Mouse (Mus musculus) frontal cortex, postnatal 10 days (tissue): ENCODE data around the gene Scamp5.
"Not testable (repeated sequence)": the region's sequence is repeated elsewhere in the genome, so short reads cannot be mapped to it uniquely, and the experiment has no call there.

Experiments used
- DNase-seq, 2 experiments: peaks; one replicate each; pipeline ENCODE4 v3.0.0; 2022; ENCODE audit warnings: low spot score in 2 of 2, mixed read lengths in 1 of 2

The Scamp5 gene

DNA sequence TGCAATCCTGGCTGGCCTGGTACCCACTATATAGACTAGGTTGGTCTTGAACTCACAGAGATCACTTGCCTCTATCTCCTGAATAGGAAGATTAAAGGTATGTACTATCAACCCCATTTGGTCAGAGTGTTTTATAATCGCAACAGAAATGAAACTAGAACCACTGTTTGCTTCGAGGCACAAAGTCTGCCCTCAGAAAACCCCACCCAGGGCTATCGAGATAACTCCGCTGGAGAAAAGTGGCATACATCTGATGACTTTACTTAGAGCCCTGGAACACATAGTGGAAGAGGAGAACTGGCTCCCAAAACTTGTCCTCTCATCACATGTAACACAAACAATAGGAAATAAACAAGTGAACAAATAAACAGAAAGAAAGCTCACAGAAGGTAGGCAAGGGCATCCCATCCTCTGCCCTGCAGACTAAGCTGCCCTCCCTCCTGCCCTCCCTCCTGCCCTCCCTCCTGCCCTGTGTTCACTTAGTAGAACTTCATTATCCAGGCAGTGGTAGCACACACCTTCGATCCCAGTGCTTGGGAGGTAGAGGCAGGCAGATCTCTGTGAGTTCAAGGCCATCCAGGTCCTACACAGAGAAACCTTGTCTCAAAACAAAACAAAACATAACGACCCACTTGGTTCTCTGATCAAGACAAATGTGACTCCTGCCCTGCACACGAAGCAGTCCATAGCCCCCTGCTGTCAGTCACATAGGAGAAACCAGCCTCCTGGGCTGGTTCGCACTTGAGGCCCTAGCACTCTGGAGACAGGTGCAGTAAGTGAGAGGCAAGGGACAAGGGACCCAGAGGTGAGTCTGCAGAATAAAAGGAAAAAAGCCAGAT, 15.0 kb downstream of the Scamp5 start:
- no peak for DNase-seq

- DNase-seq: no peak
Observed at GRCm38 (mm10) chr9:57449715-57450114, 18.1 kb downstream of the Scamp5 start.

- DNase-seq: no peak
Observed at GRCm38 (mm10) chr9:57440620-57441019, 27.2 kb downstream of the Scamp5 start.

GRCm38 (mm10) chr9:57439522-57440295, 28.2 kb downstream of the Scamp5 start, which contains the start of gene Ppcdc:
Gene Ppcdc (minus strand): TSS chr9:57440124.
- DNase-seq: peak; percentile 90 to 92

- no peak for DNase-seq
Observed at GRCm38 (mm10) chr9:57439083-57439482, 28.8 kb downstream of the Scamp5 start.

- no peak for DNase-seq
Observed at GRCm38 (mm10) chr9:57437896-57438614, 29.8 kb downstream of the Scamp5 start.

DNA sequence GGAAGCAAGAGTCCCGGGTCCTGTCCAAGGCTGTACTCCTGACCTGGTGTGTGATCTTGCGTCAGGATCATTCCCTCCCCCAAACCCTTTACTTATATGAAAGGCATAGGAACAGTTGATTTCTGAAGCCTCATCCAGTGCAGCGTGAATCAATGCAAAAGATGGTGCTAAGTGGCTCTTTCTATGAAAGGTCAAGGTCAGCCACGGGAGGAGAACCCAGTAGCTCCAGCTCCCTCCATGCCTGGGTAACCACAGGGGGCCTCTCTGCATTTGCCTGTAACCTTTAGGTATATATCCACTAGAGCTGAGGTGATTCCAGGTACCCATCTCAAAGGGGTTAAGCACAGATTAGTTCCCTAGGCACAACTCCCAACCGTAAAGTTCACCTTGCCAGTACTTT, 31.7 kb downstream of the Scamp5 start:
- no peak for DNase-seq

DNA sequence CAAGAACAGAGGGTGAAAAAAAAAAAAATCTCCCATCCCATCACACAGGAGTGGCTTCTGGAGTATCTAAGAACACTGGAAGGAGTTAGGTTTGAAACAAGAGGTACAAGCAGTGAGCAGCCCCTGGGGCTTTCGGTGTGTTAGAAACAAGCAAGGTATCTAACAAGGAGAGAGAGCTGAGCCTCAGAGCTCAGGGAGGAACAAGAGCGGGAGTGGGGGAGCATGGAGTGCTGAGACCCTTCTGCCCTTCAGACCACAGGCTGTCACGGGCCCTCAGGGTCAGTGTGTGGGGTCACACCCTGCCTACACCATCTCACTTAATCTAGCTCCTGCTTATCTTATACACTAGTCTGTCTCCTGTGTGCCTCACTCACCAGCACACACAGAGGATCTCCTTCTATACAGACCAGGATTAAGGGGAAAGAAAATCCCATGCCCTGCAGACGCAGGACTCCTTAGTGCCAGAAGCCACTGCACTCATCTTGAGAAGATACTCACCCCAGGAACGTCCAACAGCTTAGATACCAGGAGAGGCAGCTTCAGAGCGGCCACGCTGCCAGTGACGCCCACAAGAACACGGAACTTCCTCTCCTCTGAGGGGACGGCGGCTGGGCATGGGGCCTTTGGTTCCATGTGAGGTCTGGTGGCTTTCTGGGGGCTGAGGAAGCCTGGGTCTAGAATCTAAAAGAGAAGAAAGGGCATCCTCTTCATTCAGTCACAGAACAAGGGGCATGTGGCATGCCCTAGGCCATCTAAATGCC, 33.3 kb downstream of the Scamp5 start:
- no peak for DNase-seq

DNA sequence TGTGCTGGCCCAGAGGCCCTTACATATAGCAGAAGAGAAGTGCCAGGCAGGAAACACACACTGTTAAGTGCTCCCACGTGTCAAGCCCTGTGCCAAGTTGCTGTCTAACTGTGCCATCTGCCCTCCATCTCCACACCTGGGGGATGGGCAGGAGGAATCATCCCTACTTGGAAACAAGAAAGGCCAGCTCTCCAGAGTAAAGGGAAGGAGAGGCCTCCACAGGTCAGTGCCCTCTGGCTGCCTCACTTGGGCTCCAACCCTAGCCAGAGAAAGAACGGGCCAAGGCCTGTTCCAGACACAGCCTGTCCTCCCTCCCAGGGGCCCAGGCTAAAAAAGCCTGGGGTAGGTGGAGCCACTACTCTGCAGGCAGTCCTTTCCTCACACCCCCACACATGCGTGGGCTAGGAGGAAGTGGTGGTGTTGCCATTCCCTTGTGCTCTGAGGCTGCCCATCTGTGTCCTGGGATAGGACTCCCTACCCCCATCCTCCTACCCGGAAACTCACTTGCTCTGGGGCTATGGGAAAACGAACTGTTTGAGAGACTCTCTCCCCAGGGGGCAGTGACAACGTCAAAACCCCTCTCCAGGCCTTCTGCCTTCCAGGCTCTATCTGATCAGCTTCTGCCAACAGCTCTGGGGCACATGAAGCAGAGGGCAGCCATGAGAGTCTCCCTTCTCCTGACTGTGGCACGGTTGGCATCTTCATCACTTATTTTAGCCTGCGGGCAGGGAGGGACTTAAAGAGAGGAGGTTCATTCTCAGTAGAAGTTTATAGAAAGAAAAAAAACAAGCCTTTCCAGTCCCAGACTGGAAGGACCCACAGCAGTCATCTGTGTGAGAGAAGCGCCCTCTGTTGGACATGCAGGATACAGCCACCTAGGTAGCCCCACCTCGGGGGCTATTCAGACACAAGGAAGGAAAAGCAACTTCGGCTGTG, 34.5 kb downstream of the Scamp5 start:
- peak; percentile 69 to 74 for DNase-seq

DNA sequence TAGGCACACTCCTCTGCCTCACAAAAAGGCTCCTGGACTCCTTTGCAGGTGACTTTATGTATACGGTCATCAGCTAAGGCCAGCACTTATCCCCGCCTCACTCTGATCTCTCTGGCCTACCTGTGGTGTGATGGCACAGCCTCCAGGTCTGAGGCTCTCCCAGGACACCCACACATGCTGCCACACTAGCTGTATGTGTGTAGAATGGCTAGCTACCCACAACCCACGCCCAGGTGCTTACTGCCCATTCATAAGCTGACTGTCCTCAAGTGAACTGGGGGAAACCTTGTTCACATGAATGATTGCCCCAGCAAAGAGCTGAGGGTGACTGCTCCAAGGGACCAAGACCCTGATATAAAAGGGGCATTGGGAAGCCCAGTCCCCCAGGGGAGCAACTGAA, 35.4 kb downstream of the Scamp5 start:
- DNase-seq: no peak

- no peak for DNase-seq
Observed at GRCm38 (mm10) chr9:57431202-57431601, 36.7 kb downstream of the Scamp5 start.

DNA sequence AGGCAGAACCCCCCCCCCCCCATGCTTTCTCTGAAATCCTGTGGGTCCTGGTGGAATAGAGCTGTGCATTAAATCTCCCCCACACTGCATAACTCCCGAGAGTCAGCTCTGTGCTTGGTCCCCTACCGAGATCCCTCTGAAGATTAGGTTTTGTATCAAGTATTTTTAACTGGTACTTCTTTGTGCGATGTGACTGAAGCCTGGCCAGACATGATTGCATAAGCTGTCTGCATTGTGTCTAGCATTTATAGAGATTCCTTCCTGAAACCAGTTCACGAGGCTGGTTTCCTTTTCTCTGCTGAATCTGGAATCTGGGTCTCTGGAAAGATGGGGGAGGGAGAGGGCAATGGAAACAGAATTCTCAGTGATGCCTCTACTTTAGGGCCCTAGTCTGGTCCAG, 39.5 kb downstream of the Scamp5 start:
- DNase-seq: no peak

DNA sequence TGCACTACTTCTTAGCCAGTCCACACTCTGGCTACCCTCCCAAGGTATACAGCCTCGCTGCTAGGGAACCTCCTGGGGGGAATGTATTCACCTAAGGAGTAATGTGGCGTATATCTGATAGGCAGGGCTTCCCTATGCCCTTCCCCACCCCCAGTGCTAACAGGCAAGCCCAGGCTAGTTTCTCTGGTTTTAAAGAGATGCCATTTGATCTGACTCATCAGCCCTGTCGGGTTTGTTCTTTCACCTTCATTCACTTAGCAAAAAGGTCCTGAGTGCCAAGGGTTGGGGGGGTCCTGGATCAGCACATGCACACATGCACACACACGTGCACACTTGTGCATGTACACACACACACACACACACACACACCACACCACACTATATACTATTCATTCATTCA, 39.9 kb downstream of the Scamp5 start:
- no peak for DNase-seq

- DNase-seq: not testable (repeated sequence)
Observed at GRCm38 (mm10) chr9:57427123-57427522, 40.7 kb downstream of the Scamp5 start.

DNA sequence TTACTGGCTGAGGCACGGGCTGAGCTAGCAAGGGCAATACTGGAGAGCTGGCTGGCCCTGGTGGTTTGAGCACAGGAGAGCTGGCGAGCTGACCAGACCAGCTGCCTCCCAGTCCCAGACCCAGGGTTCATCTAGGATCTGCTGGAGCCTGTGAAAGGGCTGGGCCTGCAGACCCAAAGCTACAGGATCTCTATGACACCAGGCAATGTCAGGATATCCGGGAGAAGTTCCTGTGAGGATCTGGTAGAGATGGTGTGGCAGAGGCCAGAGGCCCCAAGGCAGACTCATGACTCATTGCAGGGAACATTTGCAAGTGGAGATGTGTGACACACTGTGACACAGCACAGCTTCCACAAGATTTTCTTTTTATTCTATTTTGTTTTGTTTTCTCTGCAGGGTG, 42.7 kb downstream of the Scamp5 start:
- DNase-seq: no peak

GRCm38 (mm10) chr9:57424066-57424465, 43.8 kb downstream of the Scamp5 start:
- no peak for DNase-seq

GRCm38 (mm10) chr9:57421688-57422111, 46.2 kb downstream of the Scamp5 start:
- no peak for DNase-seq

GRCm38 (mm10) chr9:57421121-57421571, 46.7 kb downstream of the Scamp5 start:
- peak; percentile 55 to 75 for DNase-seq

DNA sequence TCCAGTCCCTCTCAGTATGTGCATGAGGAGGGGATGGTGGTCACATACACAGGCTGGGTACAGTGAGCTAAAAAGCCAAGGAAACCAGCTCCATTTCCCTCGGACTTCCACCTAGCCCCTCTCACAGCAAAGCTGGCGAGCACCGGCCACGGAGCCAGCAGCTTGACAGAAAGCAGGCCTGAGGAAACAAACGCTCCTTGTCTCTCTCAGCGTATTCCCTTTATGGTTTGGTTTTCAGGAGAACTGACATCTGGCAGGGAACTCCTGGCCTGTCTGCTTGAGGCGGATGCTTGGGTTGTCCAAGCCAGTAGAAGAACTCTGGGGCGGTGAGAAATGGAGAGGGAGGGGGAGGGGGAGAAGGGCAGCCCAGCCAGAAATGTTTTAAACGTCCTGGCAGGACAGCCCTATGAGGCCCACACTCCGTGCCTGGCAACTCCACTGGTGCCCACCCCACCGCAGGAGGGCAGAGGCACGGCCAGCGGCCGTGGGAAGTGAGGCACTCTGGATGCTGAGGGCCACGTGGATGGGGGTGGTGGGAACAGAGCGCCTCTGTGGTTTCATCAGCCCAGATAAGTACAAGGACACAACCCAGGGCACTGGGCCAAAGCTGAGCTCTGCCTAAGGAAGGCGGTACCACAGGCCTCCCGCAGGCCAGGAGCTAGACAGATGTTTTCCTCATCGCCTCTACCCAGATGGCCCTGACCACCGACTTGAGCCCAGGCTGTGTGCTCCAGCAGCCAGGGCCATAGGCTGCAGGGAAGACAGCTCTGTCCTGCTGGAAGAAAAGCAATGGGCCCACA, 47.3 kb downstream of the Scamp5 start:
- DNase-seq: peak; percentile 82 to 89
